Mouse (Mus musculus) liver, postnatal 0 days (tissue): Measurements from ENCODE around the gene Stard5.

Experiments
- CTCF ChIP-seq: sonication (generic); IDR thresholded peaks from 2 replicates; pipeline ENCODE4 v1.5.1; 2016; ENCODE audit warnings: antibody characterized with exemption, low read depth
- EP300 ChIP-seq: IDR thresholded peaks from 2 replicates; pipeline ENCODE4 v1.6.1; 2016; ENCODE audit warnings: antibody characterized with exemption, low read depth, mild to moderate bottlenecking

DNA sequence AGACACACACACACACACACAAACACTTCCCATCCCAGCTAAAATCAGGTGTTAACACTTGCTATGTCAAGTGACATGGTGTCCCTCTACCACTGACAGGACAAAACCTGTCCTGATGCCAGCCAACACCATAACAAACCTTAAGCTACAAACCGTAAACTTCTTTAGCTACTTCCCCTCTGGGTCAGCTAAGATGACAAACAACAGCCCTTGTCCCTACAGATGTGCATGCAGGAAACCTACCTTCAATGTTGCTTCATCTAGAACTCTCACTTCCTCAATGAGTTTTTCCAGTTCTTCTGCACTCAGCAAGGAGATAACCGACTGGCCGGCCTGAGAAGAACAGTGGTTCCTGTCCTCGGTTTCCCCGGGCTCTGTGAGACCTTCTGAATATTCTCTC, 18.9 kb downstream of the Stard5 start:
- TF ChIP-seq CTCF: no peak
- TF ChIP-seq EP300: no peak
